Mouse (Mus musculus): ENCODE measurements around the gene Nectin3. TPM values are rescaled to one million over a fixed set of nuclear protein-coding genes. Genes with fewer than 3 reads are reported as not detected.

The Nectin3 gene
- total and polyA plus RNA-seq, 3 experiments, result not detected

DNA sequence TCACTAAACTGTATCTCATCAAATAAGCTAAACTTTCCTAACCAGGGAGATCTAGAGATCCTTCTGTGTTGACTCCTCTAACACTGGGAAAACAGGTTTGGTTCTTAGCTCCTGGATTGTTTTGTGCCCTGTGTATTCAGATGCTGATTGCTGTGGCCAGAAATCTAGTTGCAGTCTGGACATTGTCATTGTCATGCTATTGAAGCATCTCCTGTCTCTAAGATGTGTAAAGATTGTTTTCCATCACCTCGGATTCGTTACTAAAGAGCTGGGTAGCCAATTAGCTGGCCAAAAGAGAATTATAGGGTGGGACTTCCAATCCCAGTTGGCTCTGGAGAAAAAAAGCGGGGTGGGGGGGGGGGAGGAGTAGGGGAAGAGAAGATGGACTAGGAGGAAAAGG, 2.4 kb upstream of the Nectin3 start:
- DNase-seq (ENCODE audit: low read depth, low spot score), result no peak
- H3K27me3 ChIP-seq (ENCODE audit: control insufficient read depth in 1 of 2, insufficient read depth in 2 of 2, low read length in 2 of 2), result no peaks in the 10 kb centered on the region; a peak in 1 of 4 replicates
- H3K27ac ChIP-seq (ENCODE audit: control insufficient read depth, low read depth, low read length), result no peak overlapping the region
- TF ChIP-seq USF2 (IDR thresholded peaks at IDR 0.05; ENCODE audit: borderline replicate concordance in 1 of 2, insufficient read depth in 1 of 2, low read depth in 1 of 2, low read length in 2 of 2), result no peak
- TF ChIP-seq GABPA (IDR thresholded peaks at IDR 0.05; ENCODE audit: low read depth, low read length), result no peak
- TF ChIP-seq USF1 (IDR thresholded peaks at IDR 0.05; ENCODE audit: low read depth, low read length), result no peak
- TF ChIP-seq E2F4 (IDR thresholded peaks at IDR 0.05; ENCODE audit: borderline replicate concordance, low read depth, low read length), result no peak
- no peak for TF ChIP-seq MAX (IDR thresholded peaks at IDR 0.05; ENCODE audit: low read length)
- no peak for TF ChIP-seq RAD21 (IDR thresholded peaks at IDR 0.05; ENCODE audit: low read depth, low read length)
- TF ChIP-seq TCF12 (IDR thresholded peaks at IDR 0.05; ENCODE audit: low read depth, low read length), result no peak
- no peak for TF ChIP-seq EP300 (IDR thresholded peaks at IDR 0.05; ENCODE audit: low read depth in 1 of 2, low read length in 2 of 2)
- no peak for TF ChIP-seq NELFE (IDR thresholded peaks at IDR 0.05; ENCODE audit: low read depth, low read length)
- TF ChIP-seq ZC3H11A (IDR thresholded peaks at IDR 0.05; ENCODE audit: low read depth, low read length), result no peak
- TF ChIP-seq KAT2A (conservative IDR thresholded peaks at IDR 0.05; ENCODE audit: low read depth, low read length), result no peak
- TF ChIP-seq POLR2AphosphoS5 (IDR thresholded peaks at IDR 0.05; ENCODE audit: borderline replicate concordance, low read depth, low read length), result no peak
- no peak for TF ChIP-seq JUND (IDR thresholded peaks at IDR 0.05; ENCODE audit: low read depth, low read length)
- TF ChIP-seq BHLHE40 (IDR thresholded peaks at IDR 0.05; ENCODE audit: borderline replicate concordance, low read depth, low read length), result no peak
- TF ChIP-seq POLR2A (IDR thresholded peaks at IDR 0.05; ENCODE audit: control insufficient read depth in 1 of 2, insufficient read depth in 1 of 2, low read depth in 1 of 2, low read length in 2 of 2, poor library complexity in 1 of 2), result no peak
- no peak for TF ChIP-seq CTCF (IDR thresholded peaks at IDR 0.05 in 2 of 3, conservative IDR thresholded peaks at IDR 0.05 in 1 of 3; ENCODE audit: control insufficient read depth in 1 of 3, insufficient read depth in 1 of 3, low read depth in 2 of 3, low read length in 3 of 3, poor library complexity in 1 of 3, severe bottlenecking in 1 of 3)
- TF ChIP-seq ETS1 (IDR thresholded peaks at IDR 0.05; ENCODE audit: low read depth, low read length), result no peak
- no peaks in the 10 kb centered on the region for H3K36me3 ChIP-seq (ENCODE audit: control insufficient read depth in 1 of 2, insufficient read depth in 2 of 2, low read length in 2 of 2)
- no peak overlapping the region for H3K9ac ChIP-seq (ENCODE audit: control insufficient read depth, low read depth, low read length, poor library complexity, severe bottlenecking)
- H3K4me1 ChIP-seq (ENCODE audit: control insufficient read depth in 1 of 2, insufficient read depth in 2 of 2, low read length in 2 of 2), result no peaks in the 10 kb centered on the region
- H3K79me2 ChIP-seq (ENCODE audit: control insufficient read depth, insufficient read depth, low read length, poor library complexity), result no peaks in the 10 kb centered on the region
- H3K9me3 ChIP-seq (replicated peaks; ENCODE audit: insufficient read depth, low read length), result no peaks in the 10 kb centered on the region
- H3K4me3 ChIP-seq (ENCODE audit: control insufficient read depth in 1 of 2, insufficient read depth in 1 of 2, low read depth in 2 of 2, low read length in 2 of 2), result no peak overlapping the region

- H3K9me3 ChIP-seq (replicated peaks; ENCODE audit: insufficient read depth, low read length), result no peaks in the 10 kb centered on the region
- no peaks in the 10 kb centered on the region for H3K36me3 ChIP-seq (ENCODE audit: control insufficient read depth in 1 of 2, insufficient read depth in 2 of 2, low read length in 2 of 2)
- H3K27me3 ChIP-seq (ENCODE audit: control insufficient read depth in 1 of 2, insufficient read depth in 2 of 2, low read length in 2 of 2), result no peaks in the 10 kb centered on the region; a peak in 1 of 4 replicates
- no peak for TF ChIP-seq MYC (IDR thresholded peaks at IDR 0.05; ENCODE audit: low read depth, low read length)
- no peak for TF ChIP-seq ZC3H11A (IDR thresholded peaks at IDR 0.05; ENCODE audit: low read depth, low read length)
- no peak for TF ChIP-seq TCF12 (IDR thresholded peaks at IDR 0.05; ENCODE audit: low read depth, low read length)
- TF ChIP-seq GABPA (IDR thresholded peaks at IDR 0.05; ENCODE audit: low read depth, low read length), result no peak
- no peak for TF ChIP-seq USF1 (IDR thresholded peaks at IDR 0.05; ENCODE audit: low read depth, low read length)
- no peak for TF ChIP-seq JUND (IDR thresholded peaks at IDR 0.05; ENCODE audit: low read depth, low read length)
- no peak for TF ChIP-seq MYB (IDR thresholded peaks at IDR 0.05; ENCODE audit: low read depth, low read length)
- TF ChIP-seq RCOR1 (IDR thresholded peaks at IDR 0.05; ENCODE audit: low read depth, low read length), result no peak
- TF ChIP-seq HCFC1 (IDR thresholded peaks at IDR 0.05; ENCODE audit: low read depth, low read length), result no peak
- TF ChIP-seq EP300 (IDR thresholded peaks at IDR 0.05; ENCODE audit: low read depth in 1 of 2, low read length in 2 of 2), result no peak
- TF ChIP-seq MAZ (IDR thresholded peaks at IDR 0.05; ENCODE audit: low read depth, low read length), result no peak
- no peak for TF ChIP-seq KAT2A (conservative IDR thresholded peaks at IDR 0.05; ENCODE audit: low read depth, low read length)
- no peak for TF ChIP-seq CTCF (IDR thresholded peaks at IDR 0.05 in 2 of 3, conservative IDR thresholded peaks at IDR 0.05 in 1 of 3; ENCODE audit: control insufficient read depth in 1 of 3, insufficient read depth in 1 of 3, low read depth in 2 of 3, low read length in 3 of 3, poor library complexity in 1 of 3, severe bottlenecking in 1 of 3)
- TF ChIP-seq POLR2AphosphoS2 (IDR thresholded peaks at IDR 0.05; ENCODE audit: low read length), result no peak
- TF ChIP-seq MXI1 (IDR thresholded peaks at IDR 0.05; ENCODE audit: low read depth, low read length), result no peak
- TF ChIP-seq TBP (IDR thresholded peaks at IDR 0.05; ENCODE audit: low read depth, low read length), result no peak
- TF ChIP-seq ELF1 (IDR thresholded peaks at IDR 0.05; ENCODE audit: low read depth, low read length), result no peak
- no peak for TF ChIP-seq MAX (IDR thresholded peaks at IDR 0.05; ENCODE audit: low read length)
- no peak overlapping the region for H3K9ac ChIP-seq (ENCODE audit: control insufficient read depth, low read depth, low read length, poor library complexity, severe bottlenecking)
- no peak overlapping the region for H3K4me3 ChIP-seq (ENCODE audit: control insufficient read depth in 1 of 2, insufficient read depth in 1 of 2, low read depth in 2 of 2, low read length in 2 of 2)
- H3K4me1 ChIP-seq (ENCODE audit: control insufficient read depth in 1 of 2, insufficient read depth in 2 of 2, low read length in 2 of 2), result no peaks in the 10 kb centered on the region
- no peaks in the 10 kb centered on the region for H3K79me2 ChIP-seq (ENCODE audit: control insufficient read depth, insufficient read depth, low read length, poor library complexity)
- DNase-seq (ENCODE audit: low read depth, low spot score), result no peak
- no peak overlapping the region for H3K27ac ChIP-seq (ENCODE audit: control insufficient read depth, low read depth, low read length)
These were observed 472 bp downstream of the Nectin3 start for GRCm38 (mm10) chr16:46497686-46498420.
